Mouse (Mus musculus): Measurements from ENCODE around the gene Snx14.

DNA sequence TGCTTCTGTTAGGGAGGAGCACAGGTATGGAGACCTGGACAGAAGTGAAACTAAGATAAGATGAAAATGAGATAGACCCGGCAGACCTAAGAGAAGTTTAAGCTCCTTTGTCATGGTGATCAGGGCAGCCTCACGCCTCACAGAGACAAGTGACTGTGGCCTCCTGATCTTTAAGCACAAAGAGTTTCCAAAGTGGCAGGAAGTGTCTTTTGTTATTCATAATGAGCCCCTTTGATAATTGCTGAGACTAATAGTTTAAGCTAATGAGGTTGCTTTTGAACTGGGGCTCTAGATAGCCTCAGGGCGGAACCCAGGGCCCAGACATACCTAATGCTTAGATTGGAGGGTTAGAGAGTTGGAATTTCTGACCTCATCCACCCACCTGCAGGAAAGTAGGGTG is 106.3 kb downstream of the Snx14 start:
- TF ChIP-seq CTCF (IDR thresholded peaks at IDR 0.05) (no peak), POLR2A (IDR thresholded peaks at IDR 0.05; ENCODE audit: insufficient read depth, low read depth, low read length) (no peak)

All from heart, adult 2 months (tissue).